Mouse (Mus musculus) urinary bladder, adult 18-20 months (tissue): ENCODE results near the gene Hist1h2bq.
A peak's percentile ranks its signal among the peaks of the same experiment; 100 is the strongest.
"Not testable (repeated sequence)": the region's sequence is repeated elsewhere in the genome, so short reads cannot be mapped to it uniquely, and the experiment has no call there.

Source experiments
- DNase-seq, 2 experiments: peaks; one replicate each; pipeline ENCODE4 v3.0.0; 2022; ENCODE audit warnings: low spot score in 2 of 2, mixed read lengths in 2 of 2

Gene Hist1h2bq

DNA sequence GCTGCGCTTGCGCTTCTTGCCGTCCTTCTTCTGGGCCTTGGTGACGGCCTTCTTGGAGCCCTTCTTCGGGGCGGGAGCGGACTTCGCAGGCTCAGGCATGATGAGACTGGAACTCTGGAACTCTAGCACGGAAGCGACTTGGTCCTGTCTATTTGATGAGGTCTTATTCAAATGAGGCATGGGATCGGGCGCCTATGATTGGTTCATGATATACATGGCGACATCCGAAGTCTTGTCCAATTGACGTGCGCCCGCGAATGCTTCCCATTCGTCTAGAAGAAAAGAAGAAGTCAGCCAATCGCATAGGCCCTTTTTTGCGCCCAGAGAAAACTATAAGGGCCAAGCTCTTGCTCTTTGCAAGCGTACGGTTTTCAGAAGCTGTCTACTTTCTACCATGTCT lies at the start of gene Hist1h2bq, which contains the start of gene Hist1h2ao:
Hist1h2bq (minus strand) TSS at position 125 of the 400 bp plus-strand sequence.
Hist1h2ao (plus strand) TSS at position 393 of the 400 bp plus-strand sequence.
- DNase-seq: not testable (repeated sequence)

DNA sequence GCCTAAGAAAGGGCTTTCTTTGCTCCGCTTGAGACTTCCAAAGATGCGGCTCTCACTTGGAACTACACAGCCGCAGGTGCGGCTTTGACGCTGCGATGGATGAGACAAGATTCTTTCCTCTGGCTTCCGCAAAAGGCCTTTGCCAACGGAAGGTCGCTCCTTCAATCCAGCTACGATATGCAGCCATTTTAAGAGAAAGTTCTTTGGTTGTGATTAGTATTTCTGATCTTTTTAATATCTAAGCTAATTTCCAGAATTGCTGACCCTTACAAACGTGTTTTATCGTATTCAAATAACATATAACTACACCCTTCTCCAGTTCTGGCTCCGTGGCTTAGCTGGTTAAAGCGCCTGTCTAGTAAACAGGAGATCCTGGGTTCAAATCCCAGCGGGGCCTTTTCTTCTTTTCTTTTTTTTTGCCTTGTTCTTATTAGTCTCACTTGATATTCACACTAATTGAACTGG lies 45.7 kb upstream of the Hist1h2bq start:
- DNase-seq: peak; percentile 4

DNA sequence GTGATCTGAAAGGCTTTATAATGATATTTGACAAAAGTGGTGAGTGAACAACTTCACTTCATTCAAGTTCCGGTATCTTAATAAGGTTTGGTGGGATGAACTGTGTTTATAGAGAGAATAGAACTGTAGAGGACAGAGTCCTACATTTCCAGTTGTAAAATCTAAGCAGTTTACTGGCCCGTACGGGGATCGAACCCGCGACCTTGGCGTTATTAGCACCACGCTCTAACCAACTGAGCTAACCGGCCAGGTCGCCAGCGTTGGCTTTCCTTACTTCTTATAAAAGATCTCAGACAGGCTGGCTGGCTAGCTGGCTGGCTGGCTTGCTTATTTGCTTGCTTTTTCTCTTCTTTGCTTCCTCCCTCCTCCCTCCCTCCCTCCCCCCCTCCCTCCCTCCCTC lies 45.1 kb upstream of the Hist1h2bq start:
- DNase-seq: peak; percentile 39 to 64

DNA sequence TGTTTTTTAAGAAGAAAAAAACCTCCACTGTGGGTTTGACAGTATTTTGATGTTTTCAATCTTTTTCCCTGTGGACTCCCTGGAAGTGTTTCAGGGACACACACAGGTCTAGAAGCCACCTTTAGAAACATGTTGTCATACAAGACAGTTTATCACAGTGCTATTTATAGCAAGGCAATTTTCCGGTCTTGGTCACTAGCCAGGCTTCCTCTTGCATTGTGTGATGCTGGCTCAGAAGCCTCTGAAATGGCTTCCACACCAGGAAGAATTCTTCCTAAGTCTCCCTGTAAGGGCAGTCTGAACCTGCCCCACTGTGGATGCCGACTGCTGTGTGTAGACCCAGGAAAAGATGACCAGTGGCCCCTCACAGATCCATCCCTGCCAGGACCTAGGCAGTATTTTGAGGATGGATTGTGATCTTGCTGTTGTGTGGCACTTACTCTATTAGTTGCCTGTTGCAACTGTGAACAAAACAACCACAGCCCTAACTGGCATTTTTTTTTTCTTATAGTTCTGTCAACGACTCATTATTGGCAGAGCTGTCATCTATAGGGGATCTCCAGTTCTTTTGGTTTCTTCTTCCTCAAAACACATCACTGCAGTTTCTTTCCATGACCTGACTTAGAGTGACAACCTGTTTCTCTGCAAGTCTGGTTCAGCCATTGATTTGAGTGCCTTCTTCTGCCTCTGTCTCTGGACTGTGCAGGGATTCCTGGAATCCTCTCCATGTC lies 42.4 kb upstream of the Hist1h2bq start:
- no peak for DNase-seq

DNA sequence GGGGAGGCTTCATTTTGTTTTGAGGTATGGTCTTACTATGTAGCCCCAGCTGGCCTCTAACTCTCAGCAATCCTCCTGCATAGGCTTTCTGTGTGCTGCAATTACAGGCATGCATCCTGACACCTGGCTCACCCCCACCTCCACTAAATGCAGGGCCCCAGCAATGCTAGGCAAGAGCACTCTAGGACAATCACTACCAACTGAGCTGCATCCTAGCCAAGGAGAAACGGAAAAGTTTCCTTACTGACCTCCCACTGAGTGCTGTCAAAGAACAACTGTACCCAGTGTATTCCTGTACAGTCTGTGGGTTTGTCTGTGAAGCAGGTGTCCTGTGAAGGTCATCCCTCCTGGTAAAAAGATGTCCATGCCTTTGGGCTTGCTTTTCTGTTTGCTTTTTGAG lies 40.7 kb upstream of the Hist1h2bq start:
- not testable (repeated sequence) for DNase-seq

DNA sequence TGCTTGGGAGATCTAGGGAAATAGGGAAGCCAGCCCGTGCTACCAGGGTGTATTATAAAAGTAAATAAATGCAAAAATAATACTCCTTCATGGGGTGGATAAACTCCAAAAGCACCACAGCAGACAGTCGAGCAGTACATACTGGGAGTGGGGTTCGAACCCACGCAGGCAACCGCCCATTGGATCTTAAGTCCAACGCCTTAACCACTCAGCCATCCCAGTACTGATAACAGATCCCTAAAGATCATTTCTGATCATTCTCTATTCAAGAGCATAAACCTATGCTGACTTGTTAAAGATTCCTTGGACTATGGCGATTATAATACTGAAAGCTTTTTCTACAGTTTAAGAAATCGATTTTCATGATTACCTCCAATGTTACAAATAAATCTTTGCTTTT lies 37.9 kb upstream of the Hist1h2bq start:
- no peak for DNase-seq

DNA sequence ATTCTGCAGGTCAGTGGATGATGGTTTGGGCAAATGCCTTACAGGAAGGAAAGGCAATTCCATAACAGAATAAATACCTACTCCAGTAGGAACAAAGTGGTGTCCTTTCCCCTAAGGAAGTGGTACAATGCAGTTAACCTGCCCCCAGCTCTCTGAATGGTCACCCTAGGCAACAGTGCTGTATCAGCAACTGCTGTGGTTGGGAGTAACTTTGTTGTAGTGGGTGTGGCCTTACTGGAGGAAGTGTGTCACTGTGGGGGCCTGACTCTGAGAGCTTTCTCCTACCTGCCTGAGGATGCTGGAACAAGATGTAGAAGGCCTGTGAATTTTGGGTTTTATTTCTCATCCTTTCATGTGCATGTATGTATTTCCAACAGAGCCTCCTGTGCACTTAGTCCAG lies 36.4 kb upstream of the Hist1h2bq start:
- DNase-seq: not testable (repeated sequence)

DNA sequence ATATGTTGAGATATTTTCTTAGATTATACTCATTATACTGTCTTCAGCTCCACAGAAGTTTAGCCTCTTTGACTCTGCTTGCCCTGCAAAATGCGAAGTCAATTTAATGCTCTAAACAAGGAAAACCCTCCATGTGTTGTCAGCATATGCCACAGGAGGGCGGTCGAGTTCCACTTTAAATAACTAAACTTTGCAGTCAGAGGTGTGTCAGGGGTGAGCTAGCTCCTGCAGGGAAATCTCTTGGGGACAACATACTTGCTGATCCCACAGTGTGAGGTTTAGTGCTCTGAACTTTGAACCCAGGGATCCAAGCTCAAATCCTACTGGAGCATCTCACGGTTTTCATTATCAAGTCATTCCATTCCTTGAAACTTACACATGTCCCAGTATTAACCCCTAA lies 30.5 kb upstream of the Hist1h2bq start:
- not testable (repeated sequence) for DNase-seq

DNA sequence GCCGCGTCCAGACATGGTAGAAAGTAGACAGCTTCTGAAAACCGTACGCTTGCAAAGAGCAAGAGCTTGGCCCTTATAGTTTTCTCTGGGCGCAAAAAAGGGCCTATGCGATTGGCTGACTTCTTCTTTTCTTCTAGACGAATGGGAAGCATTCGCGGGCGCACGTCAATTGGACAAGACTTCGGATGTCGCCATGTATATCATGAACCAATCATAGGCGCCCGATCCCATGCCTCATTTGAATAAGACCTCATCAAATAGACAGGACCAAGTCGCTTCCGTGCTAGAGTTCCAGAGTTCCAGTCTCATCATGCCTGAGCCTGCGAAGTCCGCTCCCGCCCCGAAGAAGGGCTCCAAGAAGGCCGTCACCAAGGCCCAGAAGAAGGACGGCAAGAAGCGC lies 23.5 kb upstream of the Hist1h2bq start, which contains the start of the genes Hist1h2ap and Hist1h2br:
Hist1h2ap (minus strand) TSS at position 47 of the 400 bp plus-strand sequence.
Hist1h2br (plus strand) TSS at position 283 of the 400 bp plus-strand sequence.
- DNase-seq: not testable (repeated sequence)

DNA sequence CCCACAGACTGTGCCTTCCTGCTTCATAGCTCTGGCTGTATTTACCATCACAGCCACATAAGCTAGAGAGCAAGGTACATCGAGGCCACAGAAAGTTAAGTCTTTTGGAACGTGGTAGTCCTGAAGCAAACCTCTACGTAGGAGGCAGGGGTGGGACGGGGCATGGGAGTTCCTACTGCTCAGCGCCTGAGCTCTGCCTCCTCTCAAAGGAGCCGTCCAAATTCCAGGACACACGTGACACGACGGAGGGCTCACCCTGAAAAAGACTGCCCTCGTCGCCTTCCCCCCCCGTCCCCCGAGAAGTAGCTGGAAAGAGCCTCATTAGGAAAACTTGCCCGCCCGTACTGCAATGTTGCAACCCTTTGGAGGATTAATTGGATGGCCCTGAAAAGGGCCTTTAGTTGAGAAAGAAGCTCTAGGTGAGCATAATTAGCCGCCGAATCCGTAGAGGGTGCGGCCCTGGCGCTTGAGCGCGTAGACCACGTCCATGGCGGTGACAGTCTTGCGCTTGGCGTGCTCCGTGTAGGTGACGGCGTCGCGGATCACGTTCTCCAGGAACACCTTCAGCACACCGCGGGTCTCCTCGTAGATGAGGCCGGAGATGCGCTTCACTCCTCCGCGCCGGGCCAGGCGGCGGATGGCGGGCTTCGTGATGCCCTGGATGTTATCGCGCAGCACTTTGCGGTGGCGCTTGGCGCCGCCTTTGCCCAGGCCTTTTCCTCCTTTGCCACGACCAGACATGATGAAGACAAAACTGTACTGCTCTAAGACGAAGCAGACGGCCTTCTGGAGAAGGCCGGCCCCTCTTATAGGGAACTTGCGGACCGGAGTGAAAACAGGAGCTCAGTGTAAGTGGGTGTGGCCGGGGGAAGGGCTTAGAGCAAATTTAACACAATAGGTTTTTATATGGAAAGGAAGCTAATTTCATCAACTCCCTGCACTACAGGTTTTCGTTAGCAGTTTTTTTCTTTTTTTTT lies 21.7 kb upstream of the Hist1h2bq start, which contains the start of gene Hist1h4n:
Hist1h4n (minus strand) TSS at position 779 of the 977 bp plus-strand sequence.
- peak in 1 of 2 experiments; percentile 9 for DNase-seq

DNA sequence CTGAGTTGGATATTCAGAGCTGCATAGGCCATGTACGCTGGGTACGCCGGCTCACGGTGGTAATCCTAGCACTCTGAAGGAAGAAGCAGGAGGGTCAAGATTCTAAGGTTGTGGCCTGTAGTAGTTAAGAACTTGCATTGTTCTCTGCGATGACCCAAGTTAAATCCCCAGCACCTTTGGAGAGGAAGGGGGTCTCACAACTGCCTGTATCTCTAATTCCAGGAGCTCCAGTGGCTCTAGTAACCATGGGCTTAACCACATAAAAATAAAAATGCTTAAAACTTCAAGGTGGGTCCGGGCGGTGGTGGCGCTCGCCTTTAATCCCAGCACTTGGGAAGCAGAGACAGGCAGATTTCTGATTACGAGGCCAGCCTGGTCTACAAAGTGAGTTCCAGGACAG lies 20.3 kb upstream of the Hist1h2bq start:
- DNase-seq: no peak

DNA sequence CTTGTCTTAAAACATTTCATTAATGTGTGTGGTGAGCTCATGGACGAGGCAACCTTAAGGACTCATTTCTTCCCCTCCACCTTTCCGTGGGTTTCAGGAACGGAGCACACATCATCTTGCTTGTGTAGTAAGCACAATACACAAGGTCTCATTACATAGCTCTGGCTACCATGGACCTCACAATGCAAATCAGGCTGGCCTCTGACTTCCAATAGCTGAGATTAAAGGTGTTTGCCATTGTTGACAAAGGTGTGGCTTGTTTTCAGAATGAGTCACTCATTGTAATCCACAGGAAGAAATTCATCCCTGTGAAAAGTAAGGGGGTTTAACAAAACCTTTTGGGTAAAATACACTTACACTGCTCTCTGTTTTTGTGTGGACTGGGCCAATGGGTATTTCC lies 18.5 kb upstream of the Hist1h2bq start:
- DNase-seq: no peak

DNA sequence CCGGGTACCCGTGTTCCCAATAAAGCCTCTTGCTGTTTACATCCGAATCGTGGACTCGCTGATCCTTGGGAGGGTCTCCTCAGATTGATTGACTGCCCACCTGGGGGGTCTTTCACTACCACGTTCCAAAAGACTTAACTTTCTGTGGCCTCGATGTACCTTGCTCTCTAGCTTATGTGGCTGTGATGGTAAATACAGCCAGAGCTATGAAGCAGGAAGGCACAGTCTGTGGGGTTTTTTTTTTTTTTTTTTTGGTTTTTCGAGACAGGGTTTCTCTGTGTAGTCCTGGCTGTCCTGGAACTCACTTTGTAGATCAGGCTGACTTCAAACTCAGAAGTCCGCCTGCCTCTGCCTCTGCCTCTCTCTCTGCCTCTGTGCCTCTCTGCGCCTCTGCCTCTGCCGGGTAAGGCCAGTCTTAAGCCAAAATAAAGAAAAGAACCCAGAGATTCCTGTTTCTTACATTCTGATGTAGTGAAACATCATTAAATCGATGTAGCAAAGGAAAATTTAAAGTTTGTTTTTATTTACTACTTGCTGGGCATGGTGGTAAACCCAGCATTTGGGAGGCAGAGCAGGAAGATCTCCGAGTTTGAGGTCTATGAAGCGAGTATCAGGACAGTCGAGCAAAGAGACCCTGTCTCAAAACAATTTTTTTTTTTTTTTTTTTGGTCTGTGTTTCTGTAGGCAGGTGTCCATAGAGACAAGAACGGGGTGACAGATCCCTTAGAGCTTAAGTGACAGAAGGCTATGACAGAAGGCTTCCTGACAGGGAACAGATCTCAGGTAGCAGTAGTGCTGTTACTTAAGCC lies 10.3 kb upstream of the Hist1h2bq start:
- DNase-seq: not testable (repeated sequence)

DNA sequence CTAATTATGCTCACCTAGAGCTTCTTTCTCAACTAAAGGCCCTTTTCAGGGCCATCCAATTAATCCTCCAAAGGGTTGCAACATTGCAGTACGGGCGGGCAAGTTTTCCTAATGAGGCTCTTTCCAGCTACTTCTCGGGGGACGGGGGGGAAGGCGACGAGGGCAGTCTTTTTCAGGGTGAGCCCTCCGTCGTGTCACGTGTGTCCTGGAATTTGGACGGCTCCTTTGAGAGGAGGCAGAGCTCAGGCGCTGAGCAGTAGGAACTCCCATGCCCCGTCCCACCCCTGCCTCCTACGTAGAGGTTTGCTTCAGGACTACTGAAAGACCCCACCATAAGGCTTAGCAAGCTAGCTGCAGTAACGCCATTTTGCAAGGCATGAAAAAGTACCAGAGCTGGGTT lies 2.1 kb upstream of the Hist1h2bq start:
- DNase-seq: not testable (repeated sequence)

DNA sequence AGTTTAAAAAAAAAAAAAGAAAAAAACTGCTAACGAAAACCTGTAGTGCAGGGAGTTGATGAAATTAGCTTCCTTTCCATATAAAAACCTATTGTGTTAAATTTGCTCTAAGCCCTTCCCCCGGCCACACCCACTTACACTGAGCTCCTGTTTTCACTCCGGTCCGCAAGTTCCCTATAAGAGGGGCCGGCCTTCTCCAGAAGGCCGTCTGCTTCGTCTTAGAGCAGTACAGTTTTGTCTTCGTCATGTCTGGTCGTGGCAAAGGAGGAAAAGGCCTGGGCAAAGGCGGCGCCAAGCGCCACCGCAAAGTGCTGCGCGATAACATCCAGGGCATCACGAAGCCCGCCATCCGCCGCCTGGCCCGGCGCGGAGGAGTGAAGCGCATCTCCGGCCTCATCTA lies 1.5 kb upstream of the Hist1h2bq start, which contains the start of gene Hist1h4m:
Hist1h4m (plus strand) TSS at position 208 of the 400 bp plus-strand sequence.
- peak in 1 of 2 experiments; percentile 48 for DNase-seq

DNA sequence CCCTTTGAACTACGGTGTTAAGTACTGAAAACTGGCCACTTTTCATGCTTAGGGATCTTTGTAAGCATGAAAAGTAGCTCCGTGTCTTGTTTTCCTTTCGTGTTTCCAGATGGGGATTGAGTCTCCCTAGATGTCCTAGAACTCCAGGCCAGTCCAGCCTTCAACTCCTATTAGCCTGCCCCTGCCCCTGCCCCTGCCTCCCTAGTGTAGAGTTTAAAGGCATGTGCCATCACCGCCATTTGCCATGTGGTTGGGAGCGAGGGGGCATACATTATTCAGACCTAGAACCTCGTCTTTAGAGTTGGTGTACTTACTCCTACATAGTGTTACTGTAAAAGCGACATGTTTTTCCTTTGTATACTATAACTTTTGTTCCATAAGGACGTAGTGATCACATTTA lies 1.1 kb upstream of the Hist1h2bq start:
- DNase-seq: not testable (repeated sequence)

DNA sequence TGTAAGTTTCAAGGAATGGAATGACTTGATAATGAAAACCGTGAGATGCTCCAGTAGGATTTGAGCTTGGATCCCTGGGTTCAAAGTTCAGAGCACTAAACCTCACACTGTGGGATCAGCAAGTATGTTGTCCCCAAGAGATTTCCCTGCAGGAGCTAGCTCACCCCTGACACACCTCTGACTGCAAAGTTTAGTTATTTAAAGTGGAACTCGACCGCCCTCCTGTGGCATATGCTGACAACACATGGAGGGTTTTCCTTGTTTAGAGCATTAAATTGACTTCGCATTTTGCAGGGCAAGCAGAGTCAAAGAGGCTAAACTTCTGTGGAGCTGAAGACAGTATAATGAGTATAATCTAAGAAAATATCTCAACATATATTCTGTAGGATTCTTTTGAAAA lies 6.9 kb downstream of the Hist1h2bq start:
- DNase-seq: not testable (repeated sequence)

DNA sequence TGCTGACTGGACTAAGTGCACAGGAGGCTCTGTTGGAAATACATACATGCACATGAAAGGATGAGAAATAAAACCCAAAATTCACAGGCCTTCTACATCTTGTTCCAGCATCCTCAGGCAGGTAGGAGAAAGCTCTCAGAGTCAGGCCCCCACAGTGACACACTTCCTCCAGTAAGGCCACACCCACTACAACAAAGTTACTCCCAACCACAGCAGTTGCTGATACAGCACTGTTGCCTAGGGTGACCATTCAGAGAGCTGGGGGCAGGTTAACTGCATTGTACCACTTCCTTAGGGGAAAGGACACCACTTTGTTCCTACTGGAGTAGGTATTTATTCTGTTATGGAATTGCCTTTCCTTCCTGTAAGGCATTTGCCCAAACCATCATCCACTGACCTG lies 12.8 kb downstream of the Hist1h2bq start:
- DNase-seq: not testable (repeated sequence)

DNA sequence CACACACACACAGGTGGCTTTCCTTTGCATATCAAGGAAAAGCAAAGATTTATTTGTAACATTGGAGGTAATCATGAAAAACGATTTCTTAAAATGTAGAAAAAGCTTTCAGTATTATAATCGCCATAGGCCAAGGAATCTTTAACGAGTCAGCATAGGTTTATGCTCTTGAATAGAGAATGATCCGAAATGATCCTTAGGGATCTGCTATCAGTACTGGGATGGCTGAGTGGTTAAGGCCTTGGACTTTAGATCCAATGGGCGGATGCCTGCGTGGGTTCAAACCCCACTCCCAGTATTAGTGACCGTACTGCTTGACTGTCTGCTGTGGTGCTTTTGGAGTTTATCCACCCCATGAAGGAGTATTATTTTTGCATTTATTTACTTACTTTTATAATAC lies 14.4 kb downstream of the Hist1h2bq start:
- no peak for DNase-seq

DNA sequence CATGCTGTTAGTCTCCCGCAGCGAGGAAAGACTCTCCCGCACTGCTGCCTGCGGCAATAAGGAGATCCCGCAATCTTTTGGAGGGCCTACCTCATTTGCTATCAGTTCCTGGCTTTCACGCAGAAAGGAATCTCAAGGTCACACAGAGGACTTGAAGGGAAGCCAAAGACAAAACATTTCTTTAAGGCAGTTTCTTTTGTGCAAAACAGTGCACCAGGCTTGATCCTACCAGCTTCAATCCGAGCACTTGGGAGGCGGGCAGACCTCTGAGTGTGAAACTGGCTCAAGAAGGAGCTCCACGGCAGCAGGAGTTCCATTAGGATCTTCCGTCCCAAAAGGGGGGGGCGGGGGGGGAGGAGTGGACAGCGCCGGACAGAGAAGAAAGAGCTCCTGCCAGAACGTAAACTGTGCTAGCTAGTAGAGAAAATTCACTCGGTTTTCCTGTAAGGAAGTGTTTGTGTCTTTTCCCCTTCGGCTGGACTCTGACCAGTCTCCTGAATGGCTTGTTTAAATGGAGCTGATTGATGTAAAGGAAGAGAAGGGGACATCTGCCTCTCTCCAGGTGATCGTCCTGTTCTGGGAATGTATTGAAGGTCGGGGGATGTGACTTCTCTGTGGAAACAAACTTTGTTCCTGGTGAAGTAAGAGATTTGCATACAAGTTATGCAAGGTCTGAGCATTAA lies 19.3 kb downstream of the Hist1h2bq start:
- no peak for DNase-seq
